Mouse (Mus musculus) cerebellum, postnatal 25 days (tissue): ENCODE results near the gene Grm1.
A peak's percentile ranks its signal among the peaks of the same experiment; 100 is the strongest.

Source experiments
- DNase-seq, 2 experiments: peaks; one replicate each; pipeline ENCODE4 v3.0.0; 2021; ENCODE audit warnings: mixed read lengths in 2 of 2

Gene Grm1

GRCm38 (mm10) chr10:10710837-10711236, 371.3 kb downstream of the Grm1 start:
- peak; percentile 85 to 89 for DNase-seq

- DNase-seq = peak; percentile 37 to 58
These were observed 371.8 kb downstream of the Grm1 start for GRCm38 (mm10) chr10:10710359-10710758.

DNA sequence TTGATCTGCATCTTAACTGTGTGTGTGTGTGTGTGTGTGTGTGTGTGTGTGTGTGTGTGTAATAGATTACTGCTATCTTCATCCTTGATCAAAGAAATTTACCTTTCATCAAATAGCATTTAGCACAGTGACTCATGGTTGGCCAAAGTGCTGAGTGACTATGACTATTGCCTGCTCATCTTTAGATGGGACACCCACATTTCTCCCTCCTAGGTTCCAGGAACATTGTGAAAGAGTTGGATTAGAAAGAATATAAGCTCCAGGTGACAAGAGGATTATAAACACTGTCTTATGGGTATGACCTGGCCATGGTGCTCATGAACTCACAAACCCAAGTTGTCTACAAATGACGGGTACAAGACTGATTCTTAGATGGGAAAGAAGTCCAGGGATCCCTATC, 374.1 kb downstream of the Grm1 start:
- no peak for DNase-seq

DNA sequence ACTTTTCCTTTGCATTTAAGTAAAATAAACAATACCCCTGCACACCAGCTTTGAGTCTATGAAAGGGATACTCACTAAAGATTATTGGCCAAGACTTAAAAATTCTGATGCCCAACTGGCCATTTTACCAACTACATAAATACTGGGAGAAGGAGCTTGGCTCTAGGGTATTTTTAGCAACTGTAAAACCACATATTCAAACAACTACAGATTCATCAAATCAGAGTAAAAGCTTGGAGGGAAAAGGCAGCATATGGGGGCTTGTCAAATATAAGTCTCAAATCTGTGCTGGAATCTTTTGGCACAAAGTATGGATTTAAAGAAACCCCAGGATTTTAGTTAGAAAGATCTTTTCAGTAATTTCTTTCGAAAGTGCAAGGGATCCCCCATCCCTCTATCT, 380.8 kb downstream of the Grm1 start:
- DNase-seq = no peak

DNA sequence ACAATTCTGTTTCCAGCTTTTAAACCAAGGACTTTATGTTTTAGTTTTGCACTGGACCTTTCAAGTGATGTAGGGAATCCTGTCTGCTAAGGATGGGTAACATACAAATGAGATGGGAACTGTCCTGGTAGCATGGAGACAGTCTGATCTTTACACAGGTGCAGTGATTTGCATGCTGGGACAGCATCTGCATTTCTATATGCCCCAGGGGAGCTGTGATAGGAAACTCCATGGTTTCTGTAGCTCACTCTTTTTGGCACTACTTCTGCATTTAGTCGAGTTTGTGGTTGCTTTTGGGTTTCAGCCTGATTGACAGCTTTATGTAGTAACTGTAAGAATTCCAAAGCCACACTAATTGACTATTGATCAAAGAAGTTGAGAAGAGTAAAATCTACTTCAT, 381.3 kb downstream of the Grm1 start:
- DNase-seq = no peak

DNA sequence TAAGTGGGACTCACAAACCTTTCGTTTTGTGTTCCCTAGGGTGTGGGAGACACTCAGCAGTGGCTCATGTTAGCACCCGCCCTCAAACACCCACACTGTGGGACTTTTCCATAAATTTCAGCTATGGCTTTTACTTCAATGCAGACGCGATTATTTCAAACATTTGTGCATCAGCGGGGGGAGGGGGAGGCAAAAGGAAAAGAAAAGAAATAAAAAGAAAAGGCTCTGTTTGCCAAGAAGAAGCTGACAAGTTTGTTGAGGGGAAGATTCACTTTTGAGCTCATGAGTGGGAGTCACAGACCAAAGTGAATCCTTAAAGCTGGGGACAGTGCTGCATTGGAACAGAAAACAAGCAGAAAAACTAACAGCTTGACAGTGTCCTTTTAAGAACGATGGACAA, 384.7 kb downstream of the Grm1 start:
- DNase-seq = no peak

GRCm38 (mm10) chr10:10689668-10690223, 392.4 kb downstream of the Grm1 start:
- no peak for DNase-seq

DNA sequence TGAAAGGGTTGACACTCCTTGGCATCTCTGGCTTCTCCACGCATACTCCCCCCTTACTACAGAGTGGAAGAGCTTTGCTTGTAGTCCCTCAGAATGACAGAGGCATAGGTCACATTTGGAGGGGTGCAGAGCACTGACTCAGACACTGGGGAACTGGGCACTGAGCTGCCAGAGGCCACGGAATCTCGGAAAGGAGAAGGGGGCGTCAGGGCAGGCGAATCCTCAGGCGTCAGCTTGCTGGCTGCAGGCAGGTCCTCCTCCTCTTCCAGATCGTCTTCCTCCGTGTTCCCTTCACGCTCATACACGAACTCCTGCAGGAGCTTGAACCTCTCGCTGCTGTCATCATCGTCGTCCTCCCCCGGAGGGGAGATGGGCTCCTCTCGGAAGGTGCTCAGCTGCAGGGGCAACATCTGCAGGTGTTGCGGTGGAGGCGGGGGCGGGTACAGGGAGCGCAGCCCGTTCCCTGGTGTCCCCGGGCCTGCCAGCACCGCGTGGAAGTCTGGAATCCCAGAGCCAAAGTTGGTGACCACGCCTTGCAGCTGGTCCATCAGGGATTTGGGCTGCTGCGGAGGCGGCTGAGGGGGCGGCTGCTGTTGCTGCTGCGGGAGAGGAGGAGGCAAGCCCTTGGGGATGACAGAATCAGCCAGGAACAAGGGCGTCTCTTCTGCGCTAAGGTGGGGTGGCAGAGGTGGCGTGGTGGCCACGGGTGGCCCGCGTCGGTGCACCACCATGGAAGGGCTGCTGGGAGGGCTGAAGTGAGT, 393.1 kb downstream of the Grm1 start:
- peak; percentile 34 to 44 for DNase-seq

DNA sequence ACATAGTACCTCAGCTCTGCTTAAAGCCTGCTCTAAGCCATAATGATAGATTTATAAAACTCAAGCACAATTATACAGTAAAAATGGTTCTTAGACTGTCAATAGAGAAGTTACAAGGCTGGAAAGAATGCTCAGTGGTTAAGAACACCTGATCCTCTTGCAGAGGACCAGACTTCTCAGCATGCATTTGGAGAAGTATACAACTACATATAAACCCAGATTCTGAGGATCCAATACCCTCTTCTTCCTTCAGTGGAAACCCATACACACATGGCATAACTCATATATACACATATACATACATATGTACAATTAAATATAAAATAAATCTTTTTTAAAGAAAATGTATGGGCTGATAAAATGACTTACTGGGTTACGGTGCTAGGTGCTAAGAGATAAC, 401.1 kb downstream of the Grm1 start, which contains the start of gene Gm10944:
Gene Gm10944, plus strand, starts transcription at position 301 of the 400 bp plus-strand sequence.
- no peak for DNase-seq

DNA sequence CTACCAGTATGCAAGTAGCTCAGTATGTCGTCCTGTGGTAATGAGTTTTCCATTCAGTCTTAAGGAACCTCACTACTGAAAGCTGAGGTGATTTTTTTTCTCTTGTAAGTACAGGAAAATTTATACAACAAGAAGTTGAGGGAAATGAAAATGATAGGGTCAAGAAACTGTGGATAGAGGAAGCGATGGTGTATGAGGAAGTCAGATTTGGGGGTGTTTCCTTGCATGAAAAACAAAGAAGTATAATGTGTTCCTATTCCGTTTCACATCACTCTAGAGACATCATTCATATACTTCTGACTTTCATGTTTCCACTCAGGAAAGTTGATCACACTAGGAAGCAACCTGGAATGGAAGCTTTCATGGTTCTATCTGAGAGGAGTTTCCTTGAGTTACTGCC, 422.2 kb downstream of the Grm1 start:
- DNase-seq = no peak

- DNase-seq = peak; percentile 29 to 51
These were observed 423.0 kb downstream of the Grm1 start for GRCm38 (mm10) chr10:10659161-10659560.

DNA sequence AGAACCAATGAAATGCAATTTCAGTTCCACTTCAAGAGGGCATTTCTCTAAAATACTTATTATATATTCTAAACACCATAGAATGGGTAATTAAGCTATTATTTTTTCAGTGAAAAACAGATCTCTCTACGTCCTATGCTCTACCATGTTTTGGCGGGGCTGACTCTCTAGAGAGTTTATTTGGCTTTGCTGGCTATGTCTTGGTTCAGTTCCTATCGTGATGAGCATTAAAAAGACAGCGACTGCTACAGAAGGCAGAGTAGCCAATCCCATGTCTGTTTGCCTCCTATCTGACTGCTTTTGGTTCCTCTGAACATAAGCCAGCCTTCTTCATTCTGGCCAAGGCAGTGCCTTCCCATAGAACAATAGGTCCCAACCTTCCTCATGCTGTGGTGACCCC, 425.5 kb downstream of the Grm1 start:
- no peak for DNase-seq

DNA sequence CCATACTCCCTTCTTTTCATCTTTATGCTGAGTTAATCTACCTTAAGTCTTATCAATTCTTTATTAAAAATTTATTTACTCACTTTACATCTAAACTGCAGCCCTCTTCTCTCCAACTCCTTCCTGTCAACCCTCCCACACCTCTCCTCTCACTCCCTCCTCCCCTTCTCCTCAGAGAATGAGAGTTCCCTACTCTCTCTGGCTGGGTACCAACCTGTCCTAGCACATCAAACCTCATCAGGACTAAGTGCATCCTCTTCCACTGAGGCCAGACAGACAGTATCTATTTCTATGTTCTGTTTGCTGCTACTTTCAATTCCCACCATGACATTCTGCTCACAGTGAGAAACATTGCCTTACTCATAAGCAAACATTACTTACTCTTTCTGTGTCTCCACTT, 426.2 kb downstream of the Grm1 start:
- DNase-seq = no peak
